Mouse (Mus musculus) kidney, postnatal 10 days (tissue): Measurements from ENCODE around the gene Padi6.
A peak's percentile ranks its signal among the peaks of the same experiment; 100 is the strongest.

ENCODE experiments used
- DNase-seq: peaks from one replicate; pipeline ENCODE4 v3.0.0; 2021; ENCODE audit warnings: mixed read lengths

Gene Padi6

DNA sequence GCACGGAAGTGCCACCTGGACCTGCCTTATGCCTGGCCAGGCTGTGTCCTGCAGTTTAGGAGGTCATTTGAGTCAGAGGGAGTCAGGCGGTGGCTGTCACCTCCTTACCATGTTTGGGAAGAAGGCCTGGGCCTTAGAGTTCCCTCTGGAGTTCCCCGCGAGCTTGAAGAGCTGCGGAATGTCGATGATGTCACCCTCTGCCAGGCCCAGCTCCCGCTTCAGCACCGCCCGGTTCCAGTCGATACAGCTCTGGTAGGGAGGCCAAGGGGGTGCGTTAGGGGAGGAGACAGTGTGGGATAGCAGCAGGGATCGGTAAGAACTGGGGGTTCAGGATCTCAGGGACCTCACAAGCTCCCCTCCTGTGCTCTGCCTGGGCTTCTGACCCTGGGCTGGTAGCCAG, 5.5 kb upstream of the Padi6 start:
- no peak for DNase-seq

DNA sequence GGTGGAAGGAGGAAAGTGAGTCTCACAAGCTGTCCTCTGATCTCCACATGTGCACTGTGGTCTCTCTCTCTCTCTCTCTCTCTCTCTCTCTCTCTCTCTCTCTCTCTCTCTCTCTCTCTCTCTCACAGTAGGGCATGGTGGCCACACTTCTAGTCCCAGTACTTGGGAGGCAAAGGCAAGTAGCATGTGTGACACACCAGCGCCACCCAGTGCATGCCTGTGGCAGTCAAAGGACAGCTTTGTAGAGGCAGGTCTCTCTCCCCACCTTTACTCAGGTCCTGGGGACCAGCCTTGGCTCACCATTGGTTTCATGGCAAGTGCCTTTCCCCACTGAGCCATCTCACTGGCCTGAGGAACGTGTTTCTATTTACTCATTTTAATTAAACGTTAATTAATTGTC, 2.2 kb upstream of the Padi6 start:
- DNase-seq: peak; percentile 50

DNA sequence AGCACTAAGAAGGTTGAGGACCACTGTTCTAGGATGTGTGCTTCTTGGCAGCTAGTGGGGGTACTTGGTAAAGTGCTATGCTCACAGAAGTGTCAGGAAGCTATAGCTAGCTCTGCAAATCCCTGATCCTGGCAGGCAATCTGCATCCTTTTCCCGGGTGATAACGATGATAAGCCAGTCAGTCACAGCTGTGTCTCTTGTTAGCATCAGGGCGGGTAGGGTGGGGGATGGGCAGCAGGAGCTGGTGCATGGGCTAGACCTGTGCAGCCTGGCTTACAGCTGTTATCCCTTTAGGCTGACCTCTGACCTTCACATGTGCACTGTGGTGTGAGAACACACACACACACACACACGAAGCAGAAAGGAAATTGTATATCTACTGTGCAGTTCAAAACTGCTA, 643 bp upstream of the Padi6 start:
- DNase-seq: no peak

- DNase-seq: no peak
These were observed 1.0 kb downstream of the Padi6 start for GRCm38 (mm10) chr4:140741401-140741800.

GRCm38 (mm10) chr4:140740655-140741054, 1.8 kb downstream of the Padi6 start:
- DNase-seq: no peak

DNA sequence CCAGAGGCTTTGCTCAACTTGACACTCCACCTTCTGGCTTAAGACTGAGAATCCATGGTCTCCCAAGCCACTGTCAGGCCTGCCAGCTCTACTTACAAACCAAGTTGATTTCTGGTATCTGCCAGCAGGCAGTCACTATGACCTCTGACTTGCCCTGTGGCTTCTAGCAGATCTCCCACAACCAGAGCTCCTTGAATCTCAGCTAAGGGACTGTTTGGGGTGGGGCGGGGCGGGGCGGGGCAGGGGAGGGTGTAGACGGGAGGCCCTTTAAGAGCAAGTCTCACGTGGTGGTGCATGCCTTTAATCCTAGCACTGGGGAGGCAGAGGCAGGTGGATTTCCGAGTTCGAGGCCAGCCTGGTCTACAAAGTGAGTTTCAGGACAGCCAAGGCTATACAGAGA, 9.6 kb downstream of the Padi6 start:
- no peak for DNase-seq

DNA sequence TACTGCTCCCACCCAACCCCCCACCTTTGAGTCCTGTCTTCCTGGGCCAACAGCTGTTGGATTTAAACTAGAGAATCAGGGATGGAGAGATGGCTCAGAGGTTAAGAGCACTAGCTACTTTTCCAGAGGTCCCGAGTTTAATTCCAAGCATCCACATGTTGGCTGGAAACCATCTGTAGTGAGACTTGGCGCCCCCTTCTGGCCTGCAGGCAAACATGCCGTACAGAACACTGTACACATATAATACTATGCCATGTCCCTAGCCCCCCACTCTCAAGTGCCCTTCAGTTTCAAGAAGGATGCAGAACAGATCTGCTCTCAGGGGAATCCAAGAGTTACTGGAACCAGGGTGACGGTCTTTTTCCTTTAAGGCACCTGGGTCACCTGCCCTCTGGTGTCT, 10.8 kb downstream of the Padi6 start:
- DNase-seq: no peak

GRCm38 (mm10) chr4:140726907-140727306, 15.5 kb downstream of the Padi6 start:
- DNase-seq: no peak

DNA sequence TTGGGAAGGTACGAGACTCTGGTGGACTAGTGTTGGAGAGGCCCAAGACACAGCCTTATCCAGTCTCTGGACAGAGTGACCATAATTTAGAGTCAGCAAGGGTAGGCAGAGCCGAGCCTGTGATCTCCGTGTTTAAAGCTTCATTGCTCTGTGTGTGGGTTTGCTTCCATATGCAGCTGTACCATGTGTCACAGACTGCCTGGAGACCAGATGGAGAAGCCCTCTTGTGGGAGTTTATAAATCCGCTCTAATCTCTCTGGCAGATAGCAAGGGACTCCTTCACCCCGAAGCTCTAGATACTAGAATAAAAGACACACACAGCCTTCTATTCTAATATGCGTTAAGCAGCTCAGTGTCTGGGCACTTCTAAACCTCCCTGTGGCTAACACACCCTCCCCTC, 17.7 kb downstream of the Padi6 start:
- DNase-seq: no peak

- DNase-seq: peak; percentile 65
These were observed 18.6 kb downstream of the Padi6 start for GRCm38 (mm10) chr4:140723801-140724200.

GRCm38 (mm10) chr4:140723192-140723591, 19.3 kb downstream of the Padi6 start:
- no peak for DNase-seq

- DNase-seq: no peak
These were observed 19.7 kb downstream of the Padi6 start for GRCm38 (mm10) chr4:140722710-140723109.

- no peak for DNase-seq
These were observed 20.4 kb downstream of the Padi6 start for GRCm38 (mm10) chr4:140721968-140722490.

DNA sequence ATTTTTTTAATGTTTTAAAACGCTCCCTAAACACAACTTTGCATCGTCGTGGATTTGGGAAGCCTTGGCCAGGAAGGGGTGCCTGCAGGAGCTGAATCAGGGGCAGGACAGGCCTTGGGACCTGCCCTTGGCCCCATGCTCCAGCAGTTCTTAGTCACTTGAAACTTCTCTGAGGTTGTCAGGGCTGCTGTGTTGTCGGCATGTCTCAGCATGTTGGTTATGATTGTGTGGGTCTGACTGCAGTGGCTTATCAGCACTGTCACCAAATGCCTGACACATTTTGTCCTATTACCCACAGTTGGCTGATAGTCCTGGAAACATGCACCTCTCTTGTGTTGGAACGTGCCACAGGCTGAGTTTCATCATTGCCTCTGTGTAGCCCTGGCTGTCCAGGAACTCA, 22.4 kb downstream of the Padi6 start:
- no peak for DNase-seq

DNA sequence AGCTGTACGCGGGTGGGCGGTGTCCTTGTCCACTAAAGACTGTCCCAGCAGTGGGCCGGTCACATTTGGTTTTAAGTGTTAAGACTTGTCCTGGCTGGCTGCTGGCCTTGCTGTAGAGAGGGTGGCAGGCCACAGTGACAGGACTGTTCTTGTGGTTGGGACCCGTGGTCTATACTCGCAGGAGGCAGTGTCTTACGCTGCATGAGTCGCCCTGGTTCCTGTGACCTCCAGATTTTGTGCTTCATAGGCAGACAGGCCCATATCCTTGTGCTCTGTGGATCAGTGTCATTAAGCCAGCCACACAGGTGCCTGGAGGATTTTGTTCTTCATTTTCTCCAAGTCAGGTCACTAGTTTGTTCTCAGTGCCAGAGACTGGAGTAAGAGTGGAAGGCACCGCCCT, 24.0 kb downstream of the Padi6 start:
- DNase-seq: no peak

DNA sequence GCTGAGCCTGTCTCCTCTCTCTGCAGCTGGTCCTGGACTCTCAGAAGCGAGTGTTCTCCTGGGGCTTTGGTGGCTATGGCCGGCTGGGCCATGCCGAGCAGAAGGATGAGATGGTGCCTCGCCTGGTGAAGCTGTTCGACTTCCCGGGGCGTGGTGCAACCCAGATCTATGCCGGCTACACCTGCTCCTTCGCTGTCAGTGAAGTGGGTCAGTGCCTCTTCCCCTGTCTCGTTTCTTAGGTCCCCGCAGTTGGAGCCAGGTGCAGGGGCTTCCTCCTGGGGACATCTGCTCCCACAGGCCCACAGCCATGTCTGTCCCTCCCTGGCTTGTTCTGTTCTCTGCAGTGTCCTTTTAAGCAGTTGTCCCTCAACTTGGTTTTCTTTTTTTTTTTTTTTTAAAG, 25.4 kb downstream of the Padi6 start:
- no peak for DNase-seq

GRCm38 (mm10) chr4:140714586-140714985, 27.9 kb downstream of the Padi6 start:
- DNase-seq: no peak

- DNase-seq: peak; percentile 95
These were observed 28.7 kb downstream of the Padi6 start for GRCm38 (mm10) chr4:140713480-140714365.

DNA sequence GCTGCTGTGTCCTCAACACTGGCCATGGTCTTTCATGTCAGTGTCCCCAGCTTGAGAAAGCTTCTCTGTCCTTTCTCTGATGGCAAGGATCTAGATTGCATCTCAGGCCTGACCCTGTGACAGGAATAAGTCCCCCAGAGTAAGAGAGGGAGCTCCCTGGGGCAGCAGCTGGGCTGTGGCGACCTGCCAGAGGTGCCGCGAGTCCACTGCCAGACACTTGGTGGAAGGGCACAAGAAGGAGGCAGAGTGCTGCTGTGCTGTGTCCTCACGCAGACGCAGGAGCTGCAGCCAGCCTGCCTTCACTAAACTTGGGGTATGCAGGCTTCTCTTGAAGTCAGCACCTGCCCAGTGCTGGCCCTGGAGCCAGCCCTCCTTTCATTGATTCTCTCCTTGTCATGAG, 31.1 kb downstream of the Padi6 start:
- DNase-seq: peak; percentile 38

DNA sequence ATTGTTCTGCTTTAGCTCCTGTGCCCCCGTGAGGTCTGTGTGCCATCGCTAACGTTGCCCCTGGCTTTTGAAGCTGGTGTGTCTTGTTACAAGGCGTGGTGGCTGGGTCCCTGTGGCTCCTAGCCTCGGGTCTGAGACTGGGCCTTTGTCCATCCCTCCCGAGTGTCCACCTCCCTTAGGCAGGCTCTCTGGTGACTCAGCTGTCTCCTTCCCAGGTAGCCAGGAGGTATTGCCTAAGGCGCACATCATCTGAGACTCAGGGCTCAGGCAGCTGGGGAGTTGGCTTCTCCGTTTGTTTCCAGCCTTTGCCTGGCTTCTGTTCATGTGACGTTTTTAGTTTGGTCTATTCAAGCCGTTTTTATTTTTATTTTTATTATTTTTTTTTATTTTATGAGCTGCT, 31.7 kb downstream of the Padi6 start:
- no peak for DNase-seq

DNA sequence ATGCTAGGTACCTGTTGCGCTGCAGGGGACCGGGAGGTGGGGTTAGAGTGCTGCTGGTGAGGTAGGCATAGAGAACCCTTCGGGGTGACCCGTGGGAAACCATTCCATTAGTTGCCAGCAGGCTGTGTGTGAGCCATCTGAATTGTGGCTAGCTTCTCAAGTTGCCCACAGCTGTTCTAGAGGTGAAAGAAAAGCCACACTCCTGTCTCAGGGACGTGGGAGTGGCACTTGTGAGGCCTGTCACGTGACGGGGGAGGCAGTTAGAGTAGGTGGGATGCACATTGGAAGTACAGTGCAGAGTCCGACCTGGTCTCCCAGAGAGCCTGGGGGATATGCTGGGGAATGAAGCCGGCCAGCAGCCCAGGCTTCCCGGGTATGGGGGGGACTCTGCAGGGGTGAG, 32.8 kb downstream of the Padi6 start:
- DNase-seq: no peak

DNA sequence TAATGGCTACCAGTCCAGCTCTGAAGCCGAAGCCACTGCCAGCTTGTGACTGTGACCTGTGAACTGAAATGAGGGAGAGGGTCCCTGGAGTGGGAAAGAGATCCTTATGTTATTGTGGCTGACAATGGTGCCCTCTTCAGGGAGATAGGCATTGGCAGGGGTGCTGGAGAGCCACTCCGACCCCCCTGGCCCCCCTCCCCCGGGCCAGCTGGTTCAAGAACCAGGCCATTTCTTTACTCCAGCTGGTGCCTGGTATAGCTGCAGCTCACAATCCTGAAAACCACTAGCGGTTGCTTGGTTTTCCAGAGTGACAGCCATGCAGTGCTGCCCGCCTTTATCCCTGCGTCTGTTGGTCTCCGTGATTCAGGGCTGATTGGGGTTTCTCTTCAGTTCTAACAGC, 33.3 kb downstream of the Padi6 start:
- DNase-seq: no peak

DNA sequence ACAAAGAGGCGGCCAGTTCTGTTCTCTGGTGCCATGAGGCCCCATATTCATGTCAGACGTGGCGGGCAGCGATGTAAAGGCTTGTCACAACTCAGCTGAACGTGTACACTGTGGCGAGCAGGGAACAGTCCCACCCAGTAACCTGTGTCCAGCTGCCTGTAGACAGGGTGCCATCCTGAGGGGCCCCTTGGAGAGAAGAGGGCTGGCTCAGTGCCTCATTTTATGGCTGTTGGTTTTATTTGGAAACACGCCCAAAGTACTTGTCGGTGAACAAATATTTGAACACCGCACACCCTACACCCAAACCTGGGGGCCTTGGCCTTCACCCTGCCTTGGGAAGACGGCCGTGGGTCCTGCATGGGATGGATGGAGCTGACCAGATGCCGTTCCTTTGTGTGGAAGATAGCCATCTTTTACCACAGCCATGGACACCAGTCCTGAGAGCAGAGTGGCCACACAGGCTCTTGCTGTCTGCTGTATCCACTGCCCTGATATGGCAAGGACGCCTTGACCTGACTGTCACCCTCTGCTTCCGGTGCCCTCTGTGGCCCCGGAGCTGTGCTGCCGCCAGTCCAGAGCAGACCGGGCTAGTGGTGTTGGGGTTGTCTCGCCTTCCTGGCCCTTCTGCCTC, 34.0 kb downstream of the Padi6 start:
- no peak for DNase-seq

- no peak for DNase-seq
These were observed 34.8 kb downstream of the Padi6 start for GRCm38 (mm10) chr4:140707615-140708014.
